Mouse (Mus musculus) C2C12 (cell line): ENCODE results near the gene Frmd3.
A peak's percentile ranks its signal among the peaks of the same experiment; 100 is the strongest.

Source experiments
- CEBPB ChIP-seq: IDR thresholded peaks from one replicate; pipeline ENCODE4 v1.6.1; 2011; ENCODE audit warnings: low read depth, mild to moderate bottlenecking, control low read depth, moderate library complexity
- CTCF ChIP-seq: IDR thresholded peaks from one replicate; pipeline ENCODE4 v1.5.1; 2011; ENCODE audit not compliant: control insufficient read depth, insufficient read depth, insufficient read length
- FOSL1 ChIP-seq: IDR thresholded peaks from one replicate; pipeline ENCODE4 v1.8.0; 2011; ENCODE audit warnings: mild to moderate bottlenecking, low read length; ENCODE audit not compliant: poor library complexity, insufficient read depth, severe bottlenecking
- MAX ChIP-seq: IDR thresholded peaks from one replicate; pipeline ENCODE4 v1.6.1; 2011; ENCODE audit warnings: mild to moderate bottlenecking, control low read depth
- MYOD1 ChIP-seq: IDR thresholded peaks from one replicate; pipeline ENCODE4 v1.6.1; 2011; ENCODE audit warnings: low read depth; ENCODE audit not compliant: control insufficient read depth, insufficient read length
- USF1 ChIP-seq: IDR thresholded peaks from one replicate; pipeline ENCODE4 v1.6.1; 2011; ENCODE audit warnings: low read depth, mild to moderate bottlenecking, control low read depth, moderate library complexity

DNA sequence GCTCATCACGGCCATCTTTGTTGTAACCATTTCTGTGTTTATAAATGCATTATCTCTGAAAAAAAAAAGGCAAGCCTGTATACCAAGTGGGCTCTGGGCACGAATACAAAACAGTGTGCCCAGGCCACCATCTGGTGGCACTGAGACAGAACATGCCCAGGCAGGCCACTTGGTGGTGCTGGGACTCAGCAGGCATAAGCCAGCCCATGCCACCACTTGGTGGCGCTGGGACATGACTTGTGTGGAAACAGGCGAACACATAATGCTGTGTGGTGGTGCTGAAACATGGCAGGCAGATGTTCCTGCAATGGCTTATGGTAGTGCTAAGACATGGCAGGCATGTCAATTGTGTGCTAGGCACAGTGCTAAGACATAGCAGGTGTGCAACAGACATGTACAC is 217.8 kb downstream of the Frmd3 start:
- TF ChIP-seq CTCF (peak; percentile 18), MYOD1 (no peak), FOSL1 (no peak), MAX (no peak), USF1 (no peak), CEBPB (no peak)
